Mouse (Mus musculus): ENCODE data around the gene Ano10. TPM values are rescaled to one million over a fixed set of nuclear protein-coding genes. Genes with fewer than 3 reads are reported as not detected.

Ano10 gene
- polyA plus RNA-seq (2012; ENCODE audit: insufficient read depth, low replicate concordance), result 3.2 TPM in 1 of 2 replicates, not detected in the other

GRCm38 (mm10) chr9:122294242-122294881 is at the start of gene Ano10:
Ano10 (minus strand) TSS chr9:122294423.
- Histone ChIP-seq H3K4me3 (replicated peaks) (peak within 1 kb of the TSS; percentile 92), H3K27me3 (replicated peaks) (peaks cover 57% of the 10 kb centered on the region), H3K9me3 (no peaks in the 10 kb centered on the region), H3K4me1 (peaks cover 20% of the 10 kb centered on the region), H3K36me3 (replicated peaks; ENCODE audit: low read length) (no peaks in the 10 kb centered on the region)
- TF ChIP-seq FLI1 (IDR thresholded peaks at IDR 0.05; ENCODE audit: low read length) (no peak), GATA1 (IDR thresholded peaks at IDR 0.05; ENCODE audit: borderline replicate concordance, low read length) (no peak)

- H3K27me3 ChIP-seq (replicated peaks), result peaks cover 11% of the 10 kb centered on the region
- H3K4me3 ChIP-seq (replicated peaks), result no peak overlapping the region
- TF ChIP-seq FLI1 (IDR thresholded peaks at IDR 0.05; ENCODE audit: low read length), result no peak
- TF ChIP-seq GATA1 (IDR thresholded peaks at IDR 0.05; ENCODE audit: borderline replicate concordance, low read length), result no peak
- peaks cover 3% of the 10 kb centered on the region for H3K4me1 ChIP-seq
- H3K36me3 ChIP-seq (replicated peaks; ENCODE audit: low read length), result no peaks in the 10 kb centered on the region
- H3K9me3 ChIP-seq, result no peaks in the 10 kb centered on the region
These were observed 49.2 kb upstream of the Ano10 start for GRCm38 (mm10) chr9:122343399-122343798.

- Histone ChIP-seq H3K27me3 (replicated peaks) (peaks cover 23% of the 10 kb centered on the region), H3K36me3 (replicated peaks; ENCODE audit: low read length) (no peaks in the 10 kb centered on the region), H3K4me3 (replicated peaks) (no peak overlapping the region), H3K9me3 (no peaks in the 10 kb centered on the region), H3K4me1 (no peaks in the 10 kb centered on the region)
- TF ChIP-seq FLI1 (IDR thresholded peaks at IDR 0.05; ENCODE audit: low read length) (no peak), GATA1 (IDR thresholded peaks at IDR 0.05; ENCODE audit: borderline replicate concordance, low read length) (no peak)
These were observed 45.7 kb upstream of the Ano10 start for GRCm38 (mm10) chr9:122339972-122340371.

GRCm38 (mm10) chr9:122337510-122337931 is 43.3 kb upstream of the Ano10 start:
- TF ChIP-seq GATA1 (IDR thresholded peaks at IDR 0.05; ENCODE audit: borderline replicate concordance, low read length), result no peak
- no peak for TF ChIP-seq FLI1 (IDR thresholded peaks at IDR 0.05; ENCODE audit: low read length)
- H3K36me3 ChIP-seq (replicated peaks; ENCODE audit: low read length), result no peaks in the 10 kb centered on the region
- H3K4me1 ChIP-seq, result no peaks in the 10 kb centered on the region
- peaks cover 14% of the 10 kb centered on the region for H3K27me3 ChIP-seq (replicated peaks)
- no peak overlapping the region for H3K4me3 ChIP-seq (replicated peaks)
- H3K9me3 ChIP-seq, result no peaks in the 10 kb centered on the region

GRCm38 (mm10) chr9:122336677-122337076 is 42.5 kb upstream of the Ano10 start:
- Histone ChIP-seq H3K36me3 (replicated peaks; ENCODE audit: low read length) (no peaks in the 10 kb centered on the region), H3K4me3 (replicated peaks) (no peak overlapping the region), H3K4me1 (no peaks in the 10 kb centered on the region), H3K9me3 (no peaks in the 10 kb centered on the region), H3K27me3 (replicated peaks) (peaks cover 14% of the 10 kb centered on the region)
- TF ChIP-seq FLI1 (IDR thresholded peaks at IDR 0.05; ENCODE audit: low read length) (no peak), GATA1 (IDR thresholded peaks at IDR 0.05; ENCODE audit: borderline replicate concordance, low read length) (no peak)

- TF ChIP-seq FLI1 (IDR thresholded peaks at IDR 0.05; ENCODE audit: low read length), result no peak
- no peak for TF ChIP-seq GATA1 (IDR thresholded peaks at IDR 0.05; ENCODE audit: borderline replicate concordance, low read length)
- H3K9me3 ChIP-seq, result peaks cover 9% of the 10 kb centered on the region
- peaks cover 5% of the 10 kb centered on the region for H3K27me3 ChIP-seq (replicated peaks)
- no peaks in the 10 kb centered on the region for H3K36me3 ChIP-seq (replicated peaks; ENCODE audit: low read length)
- H3K4me3 ChIP-seq (replicated peaks), result no peak overlapping the region
- no peaks in the 10 kb centered on the region for H3K4me1 ChIP-seq
These were observed 34.0 kb upstream of the Ano10 start for GRCm38 (mm10) chr9:122328199-122328598.

GRCm38 (mm10) chr9:122325996-122326395 is 31.8 kb upstream of the Ano10 start:
- Histone ChIP-seq H3K36me3 (replicated peaks; ENCODE audit: low read length) (no peaks in the 10 kb centered on the region), H3K4me1 (no peaks in the 10 kb centered on the region), H3K4me3 (replicated peaks) (no peak overlapping the region), H3K27me3 (replicated peaks) (peaks cover 12% of the 10 kb centered on the region), H3K9me3 (peaks cover 15% of the 10 kb centered on the region)
- TF ChIP-seq FLI1 (IDR thresholded peaks at IDR 0.05; ENCODE audit: low read length) (no peak), GATA1 (IDR thresholded peaks at IDR 0.05; ENCODE audit: borderline replicate concordance, low read length) (no peak)

- TF ChIP-seq GATA1 (IDR thresholded peaks at IDR 0.05; ENCODE audit: borderline replicate concordance, low read length), result no peak
- H3K4me1 ChIP-seq, result no peaks in the 10 kb centered on the region
- H3K9me3 ChIP-seq, result peaks cover 32% of the 10 kb centered on the region
These were observed 28.1 kb upstream of the Ano10 start for GRCm38 (mm10) chr9:122322356-122322755.

GRCm38 (mm10) chr9:122320626-122321025 is 26.4 kb upstream of the Ano10 start:
- H3K9me3 ChIP-seq, result peaks cover 31% of the 10 kb centered on the region
- H3K4me1 ChIP-seq, result no peaks in the 10 kb centered on the region
- peaks cover 20% of the 10 kb centered on the region for H3K27me3 ChIP-seq (replicated peaks)
- no peak overlapping the region for H3K4me3 ChIP-seq (replicated peaks)
- TF ChIP-seq GATA1 (IDR thresholded peaks at IDR 0.05; ENCODE audit: borderline replicate concordance, low read length) (no peak), FLI1 (IDR thresholded peaks at IDR 0.05; ENCODE audit: low read length) (no peak)
- H3K36me3 ChIP-seq (replicated peaks; ENCODE audit: low read length), result no peaks in the 10 kb centered on the region

More at GRCm38 (mm10) chr9:122322356-122322755, 28.1 kb upstream of the Ano10 start:
- peaks cover 18% of the 10 kb centered on the region for H3K27me3 ChIP-seq (replicated peaks)
- no peak overlapping the region for H3K4me3 ChIP-seq (replicated peaks)
- no peaks in the 10 kb centered on the region for H3K36me3 ChIP-seq (replicated peaks; ENCODE audit: low read length)

GRCm38 (mm10) chr9:122316562-122316961 is 22.3 kb upstream of the Ano10 start:
- peaks cover 4% of the 10 kb centered on the region; the same call in 1 of the 2 replicates for H3K4me1 ChIP-seq
- H3K9me3 ChIP-seq, result peaks cover 21% of the 10 kb centered on the region
- TF ChIP-seq FLI1 (IDR thresholded peaks at IDR 0.05; ENCODE audit: low read length) (no peak), GATA1 (IDR thresholded peaks at IDR 0.05; ENCODE audit: borderline replicate concordance, low read length) (no peak)
- H3K4me3 ChIP-seq (replicated peaks), result no peak overlapping the region
- H3K27me3 ChIP-seq (replicated peaks), result peaks cover 18% of the 10 kb centered on the region
- no peaks in the 10 kb centered on the region for H3K36me3 ChIP-seq (replicated peaks; ENCODE audit: low read length)

Data from megakaryocyte, embryonic 14.5 days (primary cell).